Mouse (Mus musculus) Patski (cell line): ENCODE measurements around the gene Clec4a1. TPM values are rescaled to one million over a fixed set of nuclear protein-coding genes. Genes with fewer than 3 reads are reported as not detected.

Experiments
- ATAC-seq: fragments of 100-300 bp; one replicate; pipeline ENCODE4 v1.8.0; 2021
- CTCF ChIA-PET: fragments of 350-600 bp; sonication (Branson Sonifier 250); formaldehyde crosslinking; loops from one replicate; lab custom pipeline; 2022; ENCODE audit warnings: inconsistent platforms; lab: Charles Lee
- POLR2A ChIA-PET: fragments of 350-600 bp; sonication (Branson Sonifier 250); formaldehyde crosslinking; loops from one replicate; lab custom pipeline; 2022; ENCODE audit warnings: antibody characterized with exemption, inconsistent platforms; lab: Charles Lee
- DNase-seq: peaks from one replicate; pipeline ENCODE4 v3.0.0-alpha.2; 2011; ENCODE audit warnings: low read depth, low spot score
- H3K27me3 ChIP-seq: fragments of 371-371 bp; one replicate; pipeline ENCODE4 v1.5.1; 2021
- CTCF ChIP-seq: fragments of 100-300 bp; IDR thresholded peaks from one replicate; pipeline ENCODE4 v1.5.1; 2021
- in situ Hi-C: fragments of 300-500 bp; cut with MboI; formaldehyde crosslinking; loops from 3 replicates; pipeline ENCODE4 v1.11.1; 2018; ENCODE audit warnings: low pct_unique_long_range_greater_than_20kb, mixed read lengths
- polyA plus RNA-seq: library from polyadenylated mRNA; unstranded; gene quantifications from one replicate; pipeline ENCODE4 v1.2.3, GENCODE M21; 2021

Clec4a1 gene
- 0.04 TPM for polyA plus RNA-seq

- TF ChIP-seq CTCF: no peak
- H3K27me3 ChIP-seq: no peaks in the 10 kb centered on the region
- ATAC-seq (no peak), DNase-seq (no peak)
- POLR2A ChIA-PET: no interaction called here
- in situ Hi-C loops: no loop called here
- CTCF ChIA-PET: no interaction called here
Measured at GRCm38 (mm10) chr6:122921451-122921850, at the start of gene Clec4a1. TSS of gene Clec4a1 (plus strand) at chr6:122921848.

- no peak for TF ChIP-seq CTCF
- no peak for DNase-seq
- in situ Hi-C loops: loop anchor here (5.0 kb wide), 1 partner anchor 50 kb away; no protein-coding TSS in a partner anchor
Measured at GRCm38 (mm10) chr6:122872800-122873199, 48.8 kb upstream of the Clec4a1 start.

GRCm38 (mm10) chr6:122873871-122874719 is 47.6 kb upstream of the Clec4a1 start, which contains the start of gene Necap1:
TSS of gene Necap1 (plus strand) at chr6:122874474.
- CTCF ChIA-PET: interaction anchor here (0.8 to 1.1 kb wide), 5 partner anchors 10 to 46 kb away, joined by 3 to 4 read pairs (median 3); no protein-coding TSS in a partner anchor
- DNase-seq (peak; percentile 77), ATAC-seq (peak; percentile 63)
- H3K27me3 ChIP-seq: no peaks in the 10 kb centered on the region
- in situ Hi-C loops: loop anchor here (5.0 kb wide), 1 partner anchor 52 kb away; no protein-coding TSS in a partner anchor
- POLR2A ChIA-PET: interaction anchor here (0.7 kb wide), 1 partner anchor 1885 kb away, joined by 3 read pairs; no protein-coding TSS in a partner anchor
- peak; percentile 95 for TF ChIP-seq CTCF

More at GRCm38 (mm10) chr6:122872800-122873199, 48.8 kb upstream of the Clec4a1 start:
- ChIA-PET CTCF (no interaction called here), POLR2A (no interaction called here)
- H3K27me3 ChIP-seq: no peaks in the 10 kb centered on the region
- ATAC-seq: no peak

- ChIA-PET CTCF (interaction anchor here (1.1 to 1.6 kb wide), 4 partner anchors 12 to 46 kb away, joined by 3 to 4 read pairs (median 3); no protein-coding TSS in a partner anchor), POLR2A (interaction anchor here (0.5 to 0.7 kb wide), 6 partner anchors 8 to 1884 kb away, joined by 3 to 7 read pairs (median 5); no protein-coding TSS in a partner anchor)
- H3K27me3 ChIP-seq: no peaks in the 10 kb centered on the region
- no peak for TF ChIP-seq CTCF
- DNase-seq: no peak
- peak; percentile 2 for ATAC-seq
- in situ Hi-C loops: loop anchor here (5.0 to 25.0 kb wide), 2 partner anchors 53 to 1512 kb away; no protein-coding TSS in a partner anchor
Measured at GRCm38 (mm10) chr6:122874720-122875389, 46.8 kb upstream of the Clec4a1 start.

- ATAC-seq (no peak), DNase-seq (no peak)
- in situ Hi-C loops: loop anchor here (25.0 kb wide), 1 partner anchor 1508 kb away; no protein-coding TSS in a partner anchor
- H3K27me3 ChIP-seq: no peaks in the 10 kb centered on the region
- POLR2A ChIA-PET: no interaction called here
- CTCF ChIA-PET: interaction anchor here (2.8 kb wide), 1 partner anchor 11 kb away, joined by 15 read pairs; no protein-coding TSS in a partner anchor
- no peak for TF ChIP-seq CTCF
Measured at GRCm38 (mm10) chr6:122879141-122879735, 42.4 kb upstream of the Clec4a1 start.

GRCm38 (mm10) chr6:122879781-122880505 is 41.7 kb upstream of the Clec4a1 start:
- no peak for ATAC-seq
- TF ChIP-seq CTCF: no peak
- H3K27me3 ChIP-seq: no peaks in the 10 kb centered on the region
- POLR2A ChIA-PET: no interaction called here
- DNase-seq: no peak
- CTCF ChIA-PET: interaction anchor here (1.3 to 2.8 kb wide), 2 partner anchors 11 to 75 kb away, joined by 3 to 15 read pairs; no protein-coding TSS in a partner anchor
- in situ Hi-C loops: loop anchor here (25.0 kb wide), 1 partner anchor 1507 kb away; no protein-coding TSS in a partner anchor

- DNase-seq: no peak
- ChIA-PET CTCF (interaction anchor here (1.3 to 2.8 kb wide), 2 partner anchors 9 to 77 kb away, joined by 3 to 15 read pairs; no protein-coding TSS in a partner anchor), POLR2A (no interaction called here)
- no peaks in the 10 kb centered on the region for H3K27me3 ChIP-seq
- TF ChIP-seq CTCF: no peak
- no peak for ATAC-seq
- in situ Hi-C loops: loop anchor here (25.0 kb wide), 1 partner anchor 1506 kb away; no protein-coding TSS in a partner anchor
Measured at GRCm38 (mm10) chr6:122881287-122881686, 40.4 kb upstream of the Clec4a1 start.

- no peak for ATAC-seq
- ChIA-PET POLR2A (interaction anchor here (0.6 kb wide), 1 partner anchor 8 kb away, joined by 6 read pairs; no protein-coding TSS in a partner anchor), CTCF (no interaction called here)
- no peak for TF ChIP-seq CTCF
- in situ Hi-C loops: loop anchor here (25.0 kb wide), 1 partner anchor 1504 kb away; no protein-coding TSS in a partner anchor
- no peak for DNase-seq
- H3K27me3 ChIP-seq: no peaks in the 10 kb centered on the region
Measured at GRCm38 (mm10) chr6:122883603-122884002, 38.0 kb upstream of the Clec4a1 start.

- ATAC-seq: peak; percentile 41
- ChIA-PET CTCF (interaction anchor here (3.4 kb wide), 1 partner anchor 9 kb away, joined by 15 read pairs; no protein-coding TSS in a partner anchor), POLR2A (no interaction called here)
- TF ChIP-seq CTCF: no peak
- no peaks in the 10 kb centered on the region for H3K27me3 ChIP-seq
- in situ Hi-C loops: loop anchor here (25.0 kb wide), 1 partner anchor 1498 kb away; no protein-coding TSS in a partner anchor
- no peak for DNase-seq
Measured at GRCm38 (mm10) chr6:122889599-122889998, 32.0 kb upstream of the Clec4a1 start.
